Mouse (Mus musculus): ENCODE results near the gene Ankmy2. TPM values are rescaled to one million over a fixed set of nuclear protein-coding genes. Genes with fewer than 3 reads are reported as not detected.

Gene Ankmy2
- total RNA-seq, 2 experiments from 2014 or later, result 25.3 to 26.5 TPM

GRCm38 (mm10) chr12:36224392-36224791, 67.5 kb downstream of the Ankmy2 start:
- no peak for ATAC-seq (replicated peaks; ENCODE audit: poor library complexity, severe bottlenecking)

- ATAC-seq (replicated peaks; ENCODE audit: poor library complexity, severe bottlenecking), result no peak
Observed at GRCm38 (mm10) chr12:36231386-36231785, 74.5 kb downstream of the Ankmy2 start.

- ATAC-seq (replicated peaks; ENCODE audit: poor library complexity, severe bottlenecking), result no peak
Observed at GRCm38 (mm10) chr12:36241171-36241570, 84.3 kb downstream of the Ankmy2 start.

Other genes with a start within 250 kb of the Ankmy2 start
- gene Agr3, start 231.5 kb upstream of the Ankmy2 start, total RNA-seq (2014; fragmentation: Nextera tagmentation), result not detected in 2 replicates
- gene Agr3, start 231.5 kb upstream of the Ankmy2 start, total RNA-seq (2017), result not detected in 2 replicates
- gene Agr2, start 164.2 kb upstream of the Ankmy2 start, total RNA-seq (2014; fragmentation: Nextera tagmentation), result not detected in 2 replicates
- gene Agr2, start 164.2 kb upstream of the Ankmy2 start, total RNA-seq (2017), result not detected in 2 replicates
- gene Tspan13, start 114.6 kb upstream of the Ankmy2 start, total RNA-seq (2014; fragmentation: Nextera tagmentation), result 14.9 and 18.8 TPM in 2 replicates
- 7.7 and 8.2 TPM in 2 replicates for gene Tspan13, start 114.6 kb upstream of the Ankmy2 start, total RNA-seq (2017)
- 133 and 156 TPM in 2 replicates for gene Bzw2, start 966 bp downstream of the Ankmy2 start, total RNA-seq (2014; fragmentation: Nextera tagmentation)
- gene Bzw2, start 966 bp downstream of the Ankmy2 start, total RNA-seq (2017), result 139 and 142 TPM in 2 replicates
- gene Lrrc72, start 96.3 kb downstream of the Ankmy2 start, total RNA-seq (2014; fragmentation: Nextera tagmentation), result not detected in 2 replicates
- not detected in 2 replicates for gene Lrrc72, start 96.3 kb downstream of the Ankmy2 start, total RNA-seq (2017)
- gene Sostdc1, start 157.0 kb downstream of the Ankmy2 start, total RNA-seq (2014; fragmentation: Nextera tagmentation), result not detected in 2 replicates
- not detected in 2 replicates for gene Sostdc1, start 157.0 kb downstream of the Ankmy2 start, total RNA-seq (2017)
- gene Ispd, start 224.3 kb downstream of the Ankmy2 start, total RNA-seq (2014; fragmentation: Nextera tagmentation), result 1.1 and 2.3 TPM in 2 replicates
- 2.6 and 3.1 TPM in 2 replicates for gene Ispd, start 224.3 kb downstream of the Ankmy2 start, total RNA-seq (2017)
- gene D630036H23Rik, start 225.1 kb downstream of the Ankmy2 start, total RNA-seq (2014; fragmentation: Nextera tagmentation), result not detected in 2 replicates
- gene D630036H23Rik, start 225.1 kb downstream of the Ankmy2 start, total RNA-seq (2017), result 1.6 TPM in 1 of 2 replicates, not detected in the other

All from granulocyte monocyte progenitor cell, adult 5-6 weeks (primary cell).